Mouse (Mus musculus) spleen, adult 2 months (tissue): ENCODE results near the gene Msrb1. TPM values are rescaled to one million over a fixed set of nuclear protein-coding genes. Genes with fewer than 3 reads are reported as not detected.

ENCODE experiments used
- DNase-seq, 2 experiments: peaks; one replicate each; pipeline versions ENCODE4 v3.0.0 to v3.0.0-alpha.2; 2012 to 2021; ENCODE audit warnings: low spot score in 2 of 2, low read depth in 1 of 2
- H3K27ac ChIP-seq: fragments of 200-500 bp; 2 replicates; pipeline ENCODE4 v1.5.1; 2012; ENCODE audit warnings: low read length, inconsistent platforms; ENCODE audit not compliant: insufficient read depth
- H3K27me3 ChIP-seq: fragments of 200-500 bp; 2 replicates; pipeline ENCODE4 v1.6.1; 2012; ENCODE audit warnings: mild to moderate bottlenecking, moderate library complexity, low read length, inconsistent platforms; ENCODE audit not compliant: control insufficient read depth, insufficient read depth
- H3K36me3 ChIP-seq: fragments of 200-500 bp; 2 replicates; pipeline ENCODE4 v1.6.1; 2012; ENCODE audit warnings: mild to moderate bottlenecking, low read length, inconsistent platforms; ENCODE audit not compliant: control insufficient read depth, insufficient read depth
- H3K4me1 ChIP-seq: fragments of 200-500 bp; 2 replicates; pipeline ENCODE4 v1.6.1; 2011; ENCODE audit warnings: inconsistent platforms; ENCODE audit not compliant: control insufficient read depth, insufficient read depth, insufficient read length
- H3K4me3 ChIP-seq: fragments of 200-500 bp; 2 replicates; pipeline ENCODE4 v1.5.1; 2011; ENCODE audit warnings: mild to moderate bottlenecking, inconsistent platforms; ENCODE audit not compliant: insufficient read depth, insufficient read length; ENCODE audit errors: extremely low read depth
- CTCF ChIP-seq: fragments of 200-500 bp; IDR thresholded peaks from 2 replicates; pipeline ENCODE4 v1.5.1; 2011; ENCODE audit warnings: mild to moderate bottlenecking, inconsistent platforms; ENCODE audit not compliant: insufficient read depth, insufficient read length, insufficient replicate concordance; ENCODE audit errors: extremely low read depth
- POLR2A ChIP-seq: fragments of 200-500 bp; IDR thresholded peaks from 2 replicates; pipeline ENCODE4 v1.6.1; 2011; ENCODE audit warnings: low read depth, low read length, inconsistent platforms
- WGBS: fragments of 180-500 bp; shearing (Covaris S2); methylation state at CpG from one replicate; pipeline ENCODE4 v1.1.7; 2018; 5-methylcytosine and 5-hydroxymethylcytosine counted together
- polyA plus RNA-seq: library from polyadenylated mRNA; depleted of rRNA; stranded (reverse); fragments of >200 nt; gene quantifications from 2 replicates; pipeline ENCODE4 v1.2.3, GENCODE M21; 2012

Msrb1 gene
- polyA plus RNA-seq, 1 experiment = 66.9 TPM

DNA sequence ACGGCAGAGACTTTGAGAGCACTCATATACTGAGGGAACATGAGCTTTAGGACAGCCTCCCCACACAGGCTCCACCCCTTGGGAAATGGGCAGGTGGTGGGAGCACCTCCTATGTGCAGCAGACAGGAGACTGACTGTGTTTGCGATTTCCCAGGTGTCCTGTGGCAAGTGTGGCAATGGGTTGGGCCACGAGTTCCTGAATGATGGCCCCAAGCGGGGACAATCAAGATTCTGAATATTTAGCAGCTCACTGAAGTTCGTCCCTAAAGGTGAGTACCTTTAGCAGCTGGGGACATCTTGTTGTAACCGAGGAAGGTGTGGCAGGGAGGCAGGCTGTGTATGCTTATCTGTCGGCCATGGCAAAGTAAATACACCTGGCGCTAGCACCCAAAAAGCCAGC lies 3.5 kb downstream of the Msrb1 start:
- no peak overlapping the region for H3K4me3 ChIP-seq
- 92% methylated on average over 8 of the region's 8 CpGs for WGBS
- TF ChIP-seq CTCF = no peak
- no peak for DNase-seq
- H3K4me1 ChIP-seq = peaks cover 7% of the 10 kb centered on the region; the same call in 1 of the 2 replicates
- no peak overlapping the region for H3K27ac ChIP-seq
- H3K27me3 ChIP-seq = no peaks in the 10 kb centered on the region
- peaks cover 12% of the 10 kb centered on the region for H3K36me3 ChIP-seq

DNA sequence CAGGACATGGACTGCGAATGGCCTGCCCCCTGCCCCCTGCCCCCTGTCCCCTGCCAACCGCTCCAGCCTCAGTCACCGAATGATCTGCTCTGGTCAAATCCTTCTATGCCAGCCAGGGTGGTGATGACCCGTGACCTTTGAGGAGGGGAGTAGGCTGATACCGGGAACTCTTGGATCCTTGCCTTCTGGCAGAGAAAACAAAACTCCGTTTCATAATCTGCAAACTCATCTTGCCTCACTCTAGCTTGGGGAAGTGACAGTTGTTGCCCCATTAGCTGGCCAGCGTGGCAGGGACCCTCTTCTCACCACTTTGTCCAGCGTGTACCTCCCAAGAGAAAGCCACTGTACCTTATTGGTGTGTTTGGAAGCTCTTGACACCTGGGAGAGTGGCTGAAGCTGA lies 5.9 kb downstream of the Msrb1 start:
- H3K4me1 ChIP-seq = peaks cover 2% of the 10 kb centered on the region; the same call in 1 of the 2 replicates
- 70% methylated on average over 8 of the region's 8 CpGs for WGBS
- no peak for TF ChIP-seq POLR2A
- TF ChIP-seq CTCF = no peak
- no peak overlapping the region for H3K27ac ChIP-seq
- DNase-seq = no peak
- no peak overlapping the region for H3K4me3 ChIP-seq
- H3K27me3 ChIP-seq = no peaks in the 10 kb centered on the region
- H3K36me3 ChIP-seq = peaks cover 12% of the 10 kb centered on the region

DNA sequence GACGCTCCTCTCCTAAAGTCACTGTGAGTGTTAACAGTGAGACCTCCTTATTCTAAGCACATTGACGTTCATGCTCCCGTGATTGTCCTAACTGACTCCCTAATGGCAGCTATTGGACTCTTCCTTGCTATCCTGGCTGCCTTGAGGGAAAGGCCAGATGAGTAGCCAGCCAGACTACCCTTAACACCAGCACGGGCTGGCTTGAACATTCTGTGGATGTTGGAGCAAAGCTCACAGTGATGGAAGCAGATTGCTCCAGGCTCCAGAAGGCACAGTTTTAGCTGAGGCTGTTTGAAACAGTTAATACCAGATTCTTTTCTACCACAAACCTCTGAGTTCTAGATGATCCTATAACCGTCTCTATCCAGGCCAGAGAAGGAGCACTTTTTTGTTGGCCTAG lies 7.5 kb downstream of the Msrb1 start:
- 87% methylated on average over 5 of the region's 5 CpGs for WGBS
- no peak overlapping the region for H3K27ac ChIP-seq
- DNase-seq = no peak

DNA sequence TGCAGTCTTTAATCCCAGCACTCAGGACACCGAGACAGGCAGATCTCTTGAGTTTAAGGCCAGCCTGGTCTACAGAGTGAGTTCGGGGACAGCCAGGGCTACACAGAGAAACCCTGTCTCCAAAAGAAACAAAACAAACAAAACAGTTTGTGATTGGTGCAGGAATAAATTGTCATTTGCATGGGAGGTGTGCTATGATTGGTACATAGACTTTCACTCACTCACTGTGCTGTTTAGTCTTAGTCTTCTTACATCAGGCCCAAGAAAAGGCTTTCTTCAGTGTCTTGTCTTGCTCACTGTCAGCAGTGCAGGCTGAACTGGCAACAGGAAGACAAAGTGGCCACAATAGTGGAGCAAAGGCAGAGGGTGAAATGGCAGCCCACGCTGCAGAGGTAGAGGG lies 7.9 kb downstream of the Msrb1 start:
- Histone ChIP-seq H3K27ac (no peak overlapping the region), H3K36me3 (peaks cover 12% of the 10 kb centered on the region), H3K4me3 (no peak overlapping the region), H3K4me1 (no peaks in the 10 kb centered on the region), H3K27me3 (no peaks in the 10 kb centered on the region)
- no peak for TF ChIP-seq CTCF
- no peak for TF ChIP-seq POLR2A
- WGBS = 81% methylated on average over 3 of the region's 3 CpGs
- no peak for DNase-seq

More for the DNA sequence above, 7.5 kb downstream of the Msrb1 start:
- TF ChIP-seq POLR2A (no peak), CTCF (no peak)
- Histone ChIP-seq H3K4me1 (no peaks in the 10 kb centered on the region), H3K4me3 (no peak overlapping the region), H3K27me3 (no peaks in the 10 kb centered on the region), H3K36me3 (peaks cover 12% of the 10 kb centered on the region)

DNA sequence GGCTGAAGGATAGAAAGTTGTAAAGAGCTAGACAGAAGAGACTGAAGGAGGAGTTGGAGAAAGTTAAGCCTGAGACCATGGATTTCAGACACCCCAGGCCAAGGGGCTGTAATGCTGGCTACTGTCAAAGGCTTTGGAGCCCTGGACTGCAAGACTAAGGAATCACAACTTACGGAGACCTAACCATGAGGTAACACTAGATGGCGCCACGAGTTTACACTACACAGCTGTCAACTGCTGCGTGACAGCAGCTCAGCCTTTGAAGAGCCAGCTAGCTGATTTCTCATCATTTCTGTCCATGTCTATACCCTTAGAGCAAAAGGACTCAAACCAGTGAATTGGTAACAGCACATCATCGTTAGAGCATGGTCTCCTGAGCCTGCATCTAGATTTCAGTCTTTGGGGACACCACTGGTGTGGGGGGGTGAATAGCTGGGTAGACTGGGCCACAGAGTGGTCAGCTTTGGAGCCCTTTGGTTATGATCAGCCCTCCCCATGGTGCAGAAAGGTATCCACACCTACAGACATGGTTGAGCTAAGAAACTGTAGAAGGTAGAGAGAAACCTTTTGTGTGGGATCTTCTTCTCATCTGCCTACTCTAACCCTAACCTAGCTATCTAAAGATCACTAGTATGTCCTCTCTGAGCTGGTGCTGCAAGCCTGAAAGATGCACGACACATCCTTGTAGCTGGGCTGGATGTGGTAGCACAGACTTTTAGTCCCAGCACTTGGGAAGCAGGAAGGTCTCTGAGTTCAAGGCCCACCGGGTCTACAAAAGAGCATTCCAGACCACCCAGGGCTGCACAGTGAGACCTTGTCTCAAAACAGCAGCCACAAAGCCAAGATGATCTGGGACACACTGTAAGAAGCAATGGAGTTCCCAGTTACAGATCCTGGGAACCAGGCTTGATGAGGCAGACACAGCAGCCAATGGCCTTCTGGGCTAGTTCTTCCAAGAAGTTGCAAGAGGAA lies 9.4 kb downstream of the Msrb1 start:
- Histone ChIP-seq H3K27me3 (0 out of 2 replicates have a peak, but pooled peaks cover under 1% of the 10 kb centered on the region), H3K4me3 (no peak overlapping the region), H3K4me1 (no peaks in the 10 kb centered on the region), H3K36me3 (peaks cover 6% of the 10 kb centered on the region), H3K27ac (no peak overlapping the region)
- peak; percentile 69 to 76 for DNase-seq
- TF ChIP-seq POLR2A (no peak), CTCF (peak; percentile 89; the same call in 1 of the 2 replicates)
- 26% methylated on average over 7 of the region's 7 CpGs for WGBS

DNA sequence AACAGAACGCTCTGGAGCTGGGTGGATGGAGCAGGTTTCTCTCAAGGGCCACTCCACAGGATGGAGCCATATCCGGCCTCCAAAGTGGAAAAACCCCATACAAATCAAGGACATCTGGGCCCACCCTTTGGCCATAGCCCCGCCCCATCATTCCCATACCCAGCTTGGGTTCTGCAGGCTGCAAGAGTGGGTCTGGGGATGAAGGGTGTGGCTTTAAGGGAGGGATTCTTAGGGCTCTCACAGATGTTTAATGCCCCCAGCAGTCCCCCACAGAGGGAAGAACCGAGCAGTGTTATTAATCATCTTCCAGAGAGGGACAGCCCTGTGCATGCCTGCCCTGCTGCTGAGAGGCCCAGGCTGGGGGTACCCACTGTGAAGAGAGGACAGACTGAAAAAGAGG lies 10.5 kb downstream of the Msrb1 start:
- Histone ChIP-seq H3K27ac (no peak overlapping the region), H3K27me3 (0 out of 2 replicates have a peak, but pooled peaks cover 5% of the 10 kb centered on the region), H3K4me1 (no peaks in the 10 kb centered on the region), H3K36me3 (peaks cover 5% of the 10 kb centered on the region; the same call in 1 of the 2 replicates), H3K4me3 (no peak overlapping the region)
- 66% methylated on average over 4 of the region's 4 CpGs for WGBS
- TF ChIP-seq POLR2A (no peak), CTCF (no peak)
- DNase-seq = no peak

DNA sequence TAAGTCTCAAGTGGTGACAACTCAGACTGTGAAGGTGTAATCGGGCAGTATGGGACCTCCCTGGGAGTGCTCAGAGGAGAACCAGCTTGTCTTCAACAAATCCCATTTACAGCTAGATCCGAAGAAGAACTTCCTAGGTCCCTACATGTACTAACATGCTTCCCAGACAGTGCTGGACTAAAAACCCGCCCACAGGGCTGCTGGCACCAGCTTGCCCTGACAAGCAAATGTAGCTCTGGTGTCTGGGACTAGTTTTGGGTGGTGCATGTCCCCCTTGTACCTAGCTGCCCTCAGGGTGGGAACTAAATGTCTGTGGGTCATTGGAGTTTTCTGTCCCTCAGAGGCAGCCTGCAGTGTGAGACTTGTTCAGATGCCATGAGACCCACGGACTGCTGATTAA lies 15.1 kb downstream of the Msrb1 start:
- no peak for TF ChIP-seq POLR2A
- no peak for TF ChIP-seq CTCF
- Histone ChIP-seq H3K4me1 (peaks cover 8% of the 10 kb centered on the region), H3K4me3 (no peak overlapping the region), H3K27ac (no peak overlapping the region), H3K27me3 (peaks cover 27% of the 10 kb centered on the region), H3K36me3 (no peaks in the 10 kb centered on the region)
- WGBS = 39% methylated on average over 4 of the region's 4 CpGs
- DNase-seq = no peak
